Mouse (Mus musculus): ENCODE measurements around the gene Gm14226. TPM values are rescaled to one million over a fixed set of nuclear protein-coding genes. Genes with fewer than 3 reads are reported as not detected.
A peak's percentile ranks its signal among the peaks of the same experiment; 100 is the strongest.
"Not testable (repeated sequence)": the region's sequence is repeated elsewhere in the genome, so short reads cannot be mapped to it uniquely, and the experiment has no call there.

Gm14226 gene
- not detected in 3 replicates for total RNA-seq (2017)

GRCm38 (mm10) chr2:155018251-155018755, at the start of gene Gm14226:
Gene Gm14226, plus strand, starts transcription at chr2:155018266.
- ATAC-seq (replicated peaks; ENCODE audit: insufficient number of reproducible peaks, low FRiP score, low TSS enrichment, poor library complexity, severe bottlenecking) = not testable (repeated sequence)

- not testable (repeated sequence) for ATAC-seq (replicated peaks; ENCODE audit: insufficient number of reproducible peaks, low FRiP score, low TSS enrichment, poor library complexity, severe bottlenecking)
Observed at GRCm38 (mm10) chr2:154969740-154970397, 48.2 kb upstream of the Gm14226 start.

GRCm38 (mm10) chr2:154971919-154972692, 46.0 kb upstream of the Gm14226 start:
- ATAC-seq (replicated peaks; ENCODE audit: insufficient number of reproducible peaks, low FRiP score, low TSS enrichment, poor library complexity, severe bottlenecking) = no peak

GRCm38 (mm10) chr2:154972981-154973380, 45.1 kb upstream of the Gm14226 start:
- no peak for ATAC-seq (replicated peaks; ENCODE audit: insufficient number of reproducible peaks, low FRiP score, low TSS enrichment, poor library complexity, severe bottlenecking)

- no peak for ATAC-seq (replicated peaks; ENCODE audit: insufficient number of reproducible peaks, low FRiP score, low TSS enrichment, poor library complexity, severe bottlenecking)
Observed at GRCm38 (mm10) chr2:154986609-154987008, 31.5 kb upstream of the Gm14226 start.

GRCm38 (mm10) chr2:154991411-154991810, 26.7 kb upstream of the Gm14226 start:
- no peak for ATAC-seq (replicated peaks; ENCODE audit: insufficient number of reproducible peaks, low FRiP score, low TSS enrichment, poor library complexity, severe bottlenecking)

GRCm38 (mm10) chr2:154992083-154992482, 26.0 kb upstream of the Gm14226 start:
- ATAC-seq (replicated peaks; ENCODE audit: insufficient number of reproducible peaks, low FRiP score, low TSS enrichment, poor library complexity, severe bottlenecking) = no peak

- ATAC-seq (replicated peaks; ENCODE audit: insufficient number of reproducible peaks, low FRiP score, low TSS enrichment, poor library complexity, severe bottlenecking) = no peak
Observed at GRCm38 (mm10) chr2:155005491-155005890, 12.6 kb upstream of the Gm14226 start.

- ATAC-seq (replicated peaks; ENCODE audit: insufficient number of reproducible peaks, low FRiP score, low TSS enrichment, poor library complexity, severe bottlenecking) = no peak
Observed at GRCm38 (mm10) chr2:155011086-155011656, 6.9 kb upstream of the Gm14226 start.

GRCm38 (mm10) chr2:155012991-155013390, 5.1 kb upstream of the Gm14226 start:
- no peak for ATAC-seq (replicated peaks; ENCODE audit: insufficient number of reproducible peaks, low FRiP score, low TSS enrichment, poor library complexity, severe bottlenecking)

GRCm38 (mm10) chr2:155016751-155017150, 1.3 kb upstream of the Gm14226 start:
- ATAC-seq (replicated peaks; ENCODE audit: insufficient number of reproducible peaks, low FRiP score, low TSS enrichment, poor library complexity, severe bottlenecking) = not testable (repeated sequence)

GRCm38 (mm10) chr2:155018762-155019641, 936 bp downstream of the Gm14226 start:
- peak; percentile 91 for ATAC-seq (replicated peaks; ENCODE audit: insufficient number of reproducible peaks, low FRiP score, low TSS enrichment, poor library complexity, severe bottlenecking)

GRCm38 (mm10) chr2:155019673-155020072, 1.6 kb downstream of the Gm14226 start:
- ATAC-seq (replicated peaks; ENCODE audit: insufficient number of reproducible peaks, low FRiP score, low TSS enrichment, poor library complexity, severe bottlenecking) = peak; percentile 82

GRCm38 (mm10) chr2:155020247-155020826, 2.3 kb downstream of the Gm14226 start:
- not testable (repeated sequence) for ATAC-seq (replicated peaks; ENCODE audit: insufficient number of reproducible peaks, low FRiP score, low TSS enrichment, poor library complexity, severe bottlenecking)

GRCm38 (mm10) chr2:155030831-155031230, 12.8 kb downstream of the Gm14226 start:
- ATAC-seq (replicated peaks; ENCODE audit: insufficient number of reproducible peaks, low FRiP score, low TSS enrichment, poor library complexity, severe bottlenecking) = no peak

- no peak for ATAC-seq (replicated peaks; ENCODE audit: insufficient number of reproducible peaks, low FRiP score, low TSS enrichment, poor library complexity, severe bottlenecking)
Observed at GRCm38 (mm10) chr2:155032938-155033710, 15.1 kb downstream of the Gm14226 start.

- no peak for ATAC-seq (replicated peaks; ENCODE audit: insufficient number of reproducible peaks, low FRiP score, low TSS enrichment, poor library complexity, severe bottlenecking)
Observed at GRCm38 (mm10) chr2:155039956-155040355, 21.9 kb downstream of the Gm14226 start.

- ATAC-seq (replicated peaks; ENCODE audit: insufficient number of reproducible peaks, low FRiP score, low TSS enrichment, poor library complexity, severe bottlenecking) = no peak
Observed at GRCm38 (mm10) chr2:155044542-155044941, 26.5 kb downstream of the Gm14226 start.
